Mouse (Mus musculus) brain, embryonic 14.5 days (tissue): Measurements from ENCODE around the gene Orc3. TPM values are rescaled to one million over a fixed set of nuclear protein-coding genes. Genes with fewer than 3 reads are reported as not detected.

ENCODE experiments used
- DNase-seq: peaks from one replicate; pipeline ENCODE4 v3.0.0-alpha.2; 2011; ENCODE audit warnings: low read depth
- CTCF ChIP-seq: fragments of 200-500 bp; IDR thresholded peaks from 2 replicates; pipeline ENCODE4 v1.5.1; 2012; ENCODE audit warnings: inconsistent platforms, mild to moderate bottlenecking, moderate library complexity, borderline replicate concordance; ENCODE audit not compliant: insufficient read depth, insufficient read length; ENCODE audit errors: extremely low read depth
- POLR2A ChIP-seq: fragments of 200-500 bp; IDR thresholded peaks from 2 replicates; pipeline ENCODE4 v1.6.1; 2012; ENCODE audit warnings: mild to moderate bottlenecking, inconsistent platforms, borderline replicate concordance; ENCODE audit not compliant: poor library complexity, insufficient read depth, insufficient read length, severe bottlenecking; ENCODE audit errors: extremely low read depth
- polyA plus RNA-seq: library from polyadenylated mRNA; depleted of rRNA; stranded (reverse); fragments of >200 nt; gene quantifications from 2 replicates; pipeline ENCODE4 v1.2.3, GENCODE M21; 2012; rRNA removed

The Orc3 gene
- 58.8 and 62.7 TPM in 2 replicates for polyA plus RNA-seq

DNA sequence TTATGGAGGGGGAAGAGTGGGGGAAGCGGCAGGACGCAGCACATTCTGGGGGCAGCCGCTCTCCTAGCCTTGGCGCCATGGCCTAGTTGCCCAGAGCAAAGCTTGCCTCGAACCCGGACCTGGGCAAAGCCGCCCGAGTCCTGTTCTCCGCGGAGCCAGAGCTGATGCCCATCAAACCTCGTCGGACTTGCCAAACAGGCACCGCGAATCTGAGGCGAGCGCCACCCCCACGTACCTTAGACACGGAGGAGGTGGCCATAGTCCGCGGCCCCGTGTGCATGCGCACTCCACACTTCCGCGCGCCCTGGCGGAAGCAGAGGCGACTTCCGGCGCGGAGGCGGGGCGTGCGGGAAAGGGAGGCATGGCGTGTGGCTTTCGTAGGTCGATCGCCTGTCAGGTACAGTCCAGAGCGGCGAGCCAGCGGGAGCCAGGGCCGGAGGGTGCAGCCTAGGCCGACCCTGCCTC, at the start of gene Orc3, which contains the start of gene Rars2:
Gene Orc3 (minus strand): TSS at position 315 of the 465 bp plus-strand sequence.
Gene Rars2 (plus strand): TSS at position 328 of the 465 bp plus-strand sequence.
- TF ChIP-seq POLR2A, result peak; percentile 81
- TF ChIP-seq CTCF, result no peak
- peak; percentile 97 for DNase-seq

DNA sequence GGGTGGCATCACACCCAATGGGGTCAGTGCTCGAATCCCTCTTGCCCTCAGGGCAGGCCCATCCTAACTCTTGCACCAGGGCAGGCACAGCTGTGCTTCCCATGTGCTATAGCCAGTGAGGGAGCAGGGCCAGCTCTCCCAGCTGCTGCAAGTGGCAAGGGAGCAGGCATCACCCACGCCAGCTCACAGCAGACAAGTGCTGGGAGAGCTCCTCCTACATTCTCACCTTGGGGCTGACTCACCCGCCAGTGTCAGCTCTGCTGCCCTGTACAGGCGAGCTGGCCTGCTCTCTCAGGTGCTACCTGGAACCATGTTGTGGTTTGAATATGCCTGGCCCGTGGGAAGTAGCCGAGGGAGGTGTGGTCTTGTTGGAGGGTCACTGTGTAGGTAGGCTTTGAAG, 47.2 kb upstream of the Orc3 start:
- no peak for TF ChIP-seq CTCF
- TF ChIP-seq POLR2A, result no peak
- DNase-seq, result no peak

DNA sequence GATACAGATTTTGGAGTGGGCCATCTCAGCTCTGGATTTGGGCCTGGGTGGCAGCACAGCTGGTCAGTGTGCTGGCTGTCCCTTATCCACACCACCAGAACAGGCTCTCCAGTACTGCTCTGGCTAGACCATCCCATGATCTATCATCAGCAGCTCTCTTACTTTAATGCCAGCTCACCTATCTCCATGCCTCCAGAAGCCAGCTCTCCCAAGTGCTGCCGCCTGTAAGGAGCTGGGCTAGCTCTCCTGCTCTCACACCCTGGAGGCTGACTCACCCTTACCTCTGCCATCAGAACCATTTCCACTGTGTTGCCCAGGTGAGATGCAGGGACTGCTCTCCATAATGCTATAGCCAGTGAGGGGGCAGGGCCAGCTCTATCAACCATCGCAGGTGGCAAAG, 46.8 kb upstream of the Orc3 start:
- DNase-seq, result no peak
- TF ChIP-seq POLR2A (no peak), CTCF (no peak)

DNA sequence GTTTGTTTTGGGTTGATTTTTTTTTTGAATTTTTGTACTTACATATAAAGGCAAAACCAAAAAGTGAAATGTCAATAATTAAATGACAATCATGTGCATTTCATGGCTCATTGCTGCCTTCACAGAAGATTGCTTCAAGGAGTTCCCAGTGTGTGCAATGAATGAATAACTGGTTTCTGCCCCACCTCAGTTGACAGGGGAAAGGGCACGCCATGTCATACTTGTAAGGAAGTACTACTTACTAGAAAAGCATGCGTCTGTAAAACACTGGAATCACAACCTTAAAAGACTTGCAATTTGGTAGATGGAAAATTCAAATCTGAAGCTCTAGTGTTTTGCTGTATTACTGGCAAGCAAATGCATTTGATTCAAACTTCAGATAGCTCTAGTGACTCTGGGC, 44.3 kb upstream of the Orc3 start:
- TF ChIP-seq POLR2A, result no peak
- no peak for TF ChIP-seq CTCF
- DNase-seq, result no peak

DNA sequence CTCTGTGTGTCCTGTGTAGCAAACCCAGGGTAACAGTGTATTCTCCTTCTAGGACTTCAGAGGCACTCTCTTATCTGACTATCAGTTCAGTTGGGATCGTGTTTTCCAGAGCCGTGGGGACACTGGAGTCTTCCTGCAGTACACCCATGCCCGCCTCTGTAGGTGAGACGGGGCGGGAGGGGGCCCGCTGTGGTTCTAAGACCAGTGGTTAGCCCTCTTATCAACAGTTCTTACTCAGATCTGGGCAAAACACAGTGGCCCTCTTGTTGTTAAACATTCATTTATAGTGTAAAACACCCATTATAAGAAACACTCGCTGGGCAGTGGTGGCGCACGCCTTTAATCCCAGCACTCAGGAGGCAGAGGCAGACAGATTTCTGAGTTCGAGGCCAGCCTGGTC, 41.4 kb upstream of the Orc3 start:
- TF ChIP-seq CTCF, result no peak
- TF ChIP-seq POLR2A, result no peak
- DNase-seq, result no peak

DNA sequence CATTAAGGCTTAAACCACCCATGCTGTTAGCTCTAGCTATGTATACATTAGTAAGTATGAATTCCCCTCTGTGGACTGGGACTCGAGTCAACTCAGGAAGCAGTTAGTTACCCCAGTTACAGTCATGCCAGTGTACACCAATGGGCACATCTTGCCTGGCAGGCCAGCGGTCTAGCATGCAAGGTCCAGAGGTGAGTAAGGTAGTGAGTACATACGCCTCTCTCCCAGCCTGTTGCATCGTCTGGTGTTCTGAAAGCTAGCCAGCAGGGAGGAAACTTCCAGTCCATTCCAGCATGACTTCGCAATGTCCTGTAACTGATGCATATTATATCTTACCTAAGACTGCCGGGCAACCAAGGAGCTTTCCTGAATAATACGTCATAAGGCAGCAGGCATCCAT, 38.4 kb upstream of the Orc3 start:
- DNase-seq, result no peak
- TF ChIP-seq CTCF, result no peak
- no peak for TF ChIP-seq POLR2A

DNA sequence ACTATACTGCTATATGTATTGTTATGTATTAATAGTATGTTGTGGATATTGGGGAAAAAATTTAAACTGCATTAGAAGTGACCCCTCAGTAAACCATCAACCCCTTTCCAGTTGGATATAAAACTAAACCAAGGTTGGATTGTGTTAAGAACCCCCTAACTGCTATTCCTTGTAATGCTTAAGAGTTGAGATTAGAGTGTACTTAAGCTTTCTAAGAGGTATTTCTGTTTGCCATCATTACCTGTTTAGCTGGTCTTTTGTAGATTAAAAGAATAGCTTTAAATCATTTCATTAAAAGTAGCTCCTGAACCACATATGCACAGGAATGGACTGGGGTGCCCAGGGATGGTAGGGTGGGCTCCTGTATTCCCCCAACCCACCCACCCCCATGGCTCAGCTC, 30.0 kb upstream of the Orc3 start:
- no peak for TF ChIP-seq CTCF
- no peak for TF ChIP-seq POLR2A
- no peak for DNase-seq

DNA sequence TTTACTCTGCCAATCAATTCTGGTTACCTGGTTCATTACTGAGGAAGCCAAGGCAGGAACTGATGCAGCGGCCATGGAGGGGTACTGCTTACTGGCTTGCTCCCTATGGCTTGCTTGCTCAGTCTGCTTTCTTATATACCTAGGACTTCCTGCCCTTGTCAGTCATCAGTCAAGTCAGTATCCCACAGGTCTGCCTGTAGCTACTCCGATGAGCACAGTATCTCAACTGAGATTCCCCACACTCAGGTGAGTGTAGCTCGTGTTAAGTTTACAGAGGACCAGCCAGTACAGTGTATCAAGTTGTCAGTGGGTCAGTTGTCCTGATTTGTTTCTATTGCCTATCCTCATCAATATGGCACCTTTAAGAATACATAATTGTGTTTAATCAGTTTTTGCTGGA, 26.0 kb upstream of the Orc3 start:
- TF ChIP-seq POLR2A (no peak), CTCF (no peak)
- no peak for DNase-seq

DNA sequence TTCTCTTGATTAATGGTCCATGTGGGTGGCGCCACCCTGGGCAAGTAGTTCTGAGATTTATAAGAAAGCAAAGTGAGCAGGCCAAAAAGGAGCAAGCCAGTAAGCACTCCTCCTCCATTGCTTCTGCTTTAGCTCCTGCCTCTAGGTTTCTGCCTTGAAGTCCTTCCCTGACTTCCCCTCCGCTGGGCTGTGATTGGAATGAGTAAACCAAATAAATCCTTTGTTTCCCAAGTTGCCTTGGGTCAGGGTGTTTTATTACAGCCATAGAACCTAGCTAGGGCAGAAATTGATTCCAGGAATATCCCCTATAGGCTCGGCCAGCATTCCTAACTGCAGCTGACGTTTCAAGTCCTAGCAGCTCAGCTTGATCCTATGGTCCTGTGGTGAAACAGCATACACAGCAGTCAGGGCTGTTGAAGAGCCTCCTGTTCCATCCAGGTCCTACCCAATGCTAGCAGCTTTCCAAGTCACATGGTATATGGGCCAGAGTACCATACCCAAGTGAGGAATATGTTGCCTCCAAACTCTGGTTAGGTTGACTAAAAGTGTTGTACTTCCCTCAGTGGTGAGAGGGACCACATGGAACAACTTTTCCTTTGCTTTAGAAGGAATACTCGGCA, 25.1 kb upstream of the Orc3 start:
- TF ChIP-seq CTCF (no peak), POLR2A (no peak)
- DNase-seq, result no peak

DNA sequence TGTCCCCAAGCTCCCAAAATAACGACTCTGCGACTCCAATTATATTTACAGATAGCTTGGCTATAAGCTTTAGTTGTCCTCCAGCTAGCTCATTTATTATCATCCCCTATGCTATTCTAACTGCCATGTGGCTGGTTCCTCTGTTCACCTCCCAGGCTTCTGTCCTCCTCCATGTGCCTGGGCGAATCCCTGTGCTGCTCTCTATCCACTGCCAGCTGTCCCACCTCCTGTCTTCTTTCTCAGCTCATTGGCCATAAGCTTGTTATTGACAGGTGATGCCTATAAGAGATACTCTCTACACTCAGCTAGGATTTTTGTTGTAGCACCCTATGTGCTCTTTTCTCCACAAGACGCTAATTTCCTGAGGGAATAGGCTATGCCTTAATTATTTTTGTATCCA, 23.1 kb upstream of the Orc3 start:
- no peak for TF ChIP-seq POLR2A
- TF ChIP-seq CTCF, result no peak

DNA sequence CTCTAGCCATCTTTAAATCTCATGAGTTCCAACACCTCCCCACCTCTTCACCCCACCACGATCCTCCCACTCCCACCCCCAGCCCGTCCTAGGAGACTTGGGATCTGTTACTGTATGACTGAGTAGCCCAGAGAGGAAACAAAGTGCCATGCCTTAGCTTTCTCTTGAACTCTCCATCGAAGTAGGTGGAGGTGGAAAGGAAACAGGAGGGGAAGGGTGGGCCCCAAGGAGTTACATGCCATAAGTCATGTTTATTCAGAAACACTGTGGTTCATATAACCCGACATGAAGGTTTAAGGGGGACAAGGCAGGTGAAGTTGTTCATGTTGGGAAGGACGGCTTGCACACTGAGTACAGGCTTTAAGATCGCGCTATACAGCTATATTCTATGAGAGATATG, 22.6 kb upstream of the Orc3 start:
- no peak for DNase-seq
- TF ChIP-seq POLR2A (no peak), CTCF (no peak)

More for the DNA sequence above, 23.1 kb upstream of the Orc3 start:
- peak; percentile 3 for DNase-seq

DNA sequence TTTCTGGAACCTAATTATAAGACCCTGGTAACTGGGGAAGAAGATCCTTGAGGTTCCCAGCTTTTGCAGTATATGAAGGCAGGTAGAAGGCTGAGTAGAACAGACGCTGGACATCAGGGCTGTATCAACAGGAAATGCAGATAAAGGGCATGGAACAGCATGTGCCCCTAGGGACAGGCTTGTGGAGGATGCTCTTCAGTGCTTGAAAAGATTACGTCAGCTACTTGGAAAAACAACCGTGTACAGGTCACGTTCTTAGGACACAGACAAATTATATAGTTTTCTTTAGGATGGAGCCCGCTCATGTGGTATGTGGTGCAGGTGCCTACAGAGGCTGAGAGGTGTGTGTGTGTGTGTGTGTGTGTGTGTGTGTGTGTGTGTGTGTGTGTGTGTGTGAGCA, 21.3 kb upstream of the Orc3 start:
- TF ChIP-seq CTCF (no peak), POLR2A (no peak)
- no peak for DNase-seq
